Mouse (Mus musculus): ENCODE results near the gene Fam135a.
"Not testable (repeated sequence)": the region's sequence is repeated elsewhere in the genome, so short reads cannot be mapped to it uniquely, and the experiment has no call there.

The Fam135a gene

DNA sequence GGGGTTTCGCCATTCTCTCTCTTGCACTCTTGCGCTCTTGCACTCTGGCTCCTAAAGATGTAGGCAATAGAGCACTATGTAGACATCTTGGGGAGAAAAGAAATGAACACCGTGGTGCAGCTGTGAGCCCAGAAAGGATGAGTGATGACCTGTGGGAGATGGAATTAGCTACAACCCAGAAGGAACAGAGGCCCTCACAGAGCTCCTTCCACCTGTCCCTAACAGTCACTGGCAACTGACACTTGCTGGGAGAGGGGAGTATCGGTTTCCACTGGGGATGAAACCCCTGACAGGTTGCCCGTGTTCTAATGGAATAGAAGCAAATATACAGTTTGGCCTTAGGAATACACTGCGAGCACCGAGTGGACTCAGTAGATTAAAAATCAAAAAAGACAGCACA is 31.3 kb downstream of the Fam135a start:
- no peak for DNase-seq (ENCODE audit: low read depth, low spot score)

DNA sequence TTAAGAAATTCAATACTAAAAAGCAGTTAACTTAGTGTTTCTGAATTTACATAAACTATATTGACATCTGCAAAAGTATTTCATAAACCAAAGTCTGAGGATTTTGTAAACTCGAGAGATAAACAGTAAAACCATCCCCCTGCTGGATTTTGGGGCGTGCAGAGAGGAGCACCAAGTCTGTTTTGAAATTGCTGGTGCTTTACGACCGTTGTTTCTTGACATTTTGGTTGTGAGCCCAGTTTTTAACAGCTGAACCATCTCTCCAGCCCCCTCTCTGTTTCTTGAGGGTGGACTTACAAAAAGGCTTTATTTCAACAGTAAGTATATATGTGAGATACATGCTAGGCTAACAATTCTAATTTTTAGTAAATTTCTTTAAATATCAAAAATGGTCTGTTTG is 33.4 kb downstream of the Fam135a start:
- no peak for DNase-seq (ENCODE audit: low read depth, low spot score)

GRCm38 (mm10) chr1:24055706-24056105 is 44.4 kb downstream of the Fam135a start:
- DNase-seq (ENCODE audit: low read depth, low spot score) = no peak

- DNase-seq (ENCODE audit: low read depth, low spot score) = peak; percentile 8
Measured at GRCm38 (mm10) chr1:24046730-24047510, 53.2 kb downstream of the Fam135a start.

- no peak for DNase-seq (ENCODE audit: low read depth, low spot score)
Measured at GRCm38 (mm10) chr1:24045627-24046026, 54.5 kb downstream of the Fam135a start.

- DNase-seq (ENCODE audit: low read depth, low spot score) = no peak
Measured at GRCm38 (mm10) chr1:24043007-24043406, 57.1 kb downstream of the Fam135a start.

DNA sequence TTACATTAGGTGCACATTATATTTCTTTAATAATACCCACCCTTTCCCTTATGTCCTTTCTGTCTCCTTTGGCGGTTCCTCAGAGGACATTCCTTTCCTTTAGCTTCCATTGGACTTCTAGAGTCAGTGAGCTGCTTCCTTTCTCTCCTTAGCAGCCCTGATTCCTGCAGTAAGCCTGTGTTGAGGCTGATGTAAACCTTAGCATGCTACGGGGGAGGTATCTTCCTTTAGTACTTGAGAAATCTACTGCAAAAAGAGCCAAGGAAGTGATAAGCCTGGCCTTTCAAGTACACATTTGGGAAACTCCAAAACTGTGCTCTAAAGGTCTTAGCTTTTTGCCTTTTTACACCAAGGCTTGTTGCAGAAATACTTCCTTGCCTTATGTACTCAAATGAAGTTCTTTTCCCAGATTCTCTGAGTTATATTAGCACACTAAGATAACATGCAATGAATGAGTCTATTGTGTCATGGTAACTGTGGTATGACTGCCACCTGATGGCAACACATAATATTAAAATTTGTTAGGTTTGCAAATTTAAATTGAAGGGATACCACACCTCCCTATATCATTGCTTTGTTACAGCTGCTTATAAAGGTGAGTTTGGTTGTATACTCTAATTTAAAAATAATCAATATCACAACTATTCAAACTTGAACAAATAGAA is 66.2 kb downstream of the Fam135a start:
- DNase-seq (ENCODE audit: low read depth, low spot score) = peak; percentile 39

- no peak for DNase-seq (ENCODE audit: low read depth, low spot score)
Measured at GRCm38 (mm10) chr1:24010821-24011220, 89.3 kb downstream of the Fam135a start.

- DNase-seq (ENCODE audit: low read depth, low spot score) = no peak
Measured at GRCm38 (mm10) chr1:24010016-24010415, 90.1 kb downstream of the Fam135a start.

- DNase-seq (ENCODE audit: low read depth, low spot score) = no peak
Measured at GRCm38 (mm10) chr1:24007621-24008020, 92.5 kb downstream of the Fam135a start.

GRCm38 (mm10) chr1:24005070-24005804 is 94.9 kb downstream of the Fam135a start, which contains the start of gene Sdhaf4:
Gene Sdhaf4, minus strand, starts transcription at chr1:24005656.
- peak; percentile 95 for DNase-seq (ENCODE audit: low read depth, low spot score)

DNA sequence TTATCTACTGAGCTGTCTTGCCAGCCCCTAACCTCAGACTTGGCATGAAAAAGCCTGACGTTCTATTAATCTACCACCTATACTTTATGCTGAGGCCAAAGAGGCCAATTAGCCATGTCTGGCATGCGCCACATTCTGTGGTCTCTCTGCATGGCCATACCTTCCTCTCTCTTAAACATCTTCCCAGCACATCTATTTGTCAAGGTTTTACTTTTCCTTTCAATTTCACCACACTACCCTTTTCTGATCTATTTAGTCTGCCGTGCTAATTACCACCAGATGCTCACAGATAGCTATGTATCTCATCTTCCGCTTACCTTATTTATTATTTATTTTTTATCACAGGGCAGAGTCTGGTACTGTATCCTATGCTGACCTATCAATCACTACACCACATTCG is 100.8 kb downstream of the Fam135a start:
- DNase-seq (ENCODE audit: low read depth, low spot score) = no peak

- DNase-seq (ENCODE audit: low read depth, low spot score) = no peak
Measured at GRCm38 (mm10) chr1:23998866-23999265, 101.3 kb downstream of the Fam135a start.

DNA sequence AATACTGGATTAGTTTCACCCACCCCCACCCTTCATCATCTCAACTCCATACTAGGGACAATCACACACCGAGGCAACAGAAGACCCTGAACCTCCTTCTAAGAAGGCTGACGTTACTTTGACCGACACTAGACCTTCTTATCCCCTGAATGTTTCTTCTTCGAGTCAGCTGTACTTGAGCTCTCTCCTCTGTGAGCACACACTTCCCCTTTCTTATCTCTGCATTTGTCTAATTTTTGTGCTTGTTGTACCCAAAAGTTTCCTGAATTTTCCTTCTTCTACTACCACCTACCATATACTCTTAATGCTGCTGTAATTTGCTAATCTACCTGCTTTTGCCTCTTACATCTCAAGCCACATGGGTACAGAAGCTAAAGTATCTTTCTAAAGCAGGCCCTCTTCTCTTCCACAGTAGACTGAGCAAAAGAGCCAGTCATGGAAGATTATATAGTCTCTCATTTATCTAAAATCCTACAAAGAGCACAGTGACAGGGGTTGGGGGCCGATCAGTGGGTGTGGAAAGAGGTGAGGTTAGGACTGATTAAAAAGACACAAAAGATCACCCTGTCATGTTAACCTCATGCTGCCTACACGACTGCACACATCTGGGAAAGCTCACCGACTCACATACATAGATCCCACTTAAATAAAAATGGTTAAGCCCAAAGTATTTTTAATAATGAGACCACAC is 101.9 kb downstream of the Fam135a start:
- no peak for DNase-seq (ENCODE audit: low read depth, low spot score)

GRCm38 (mm10) chr1:23997493-23997892 is 102.6 kb downstream of the Fam135a start:
- no peak for DNase-seq (ENCODE audit: low read depth, low spot score)

DNA sequence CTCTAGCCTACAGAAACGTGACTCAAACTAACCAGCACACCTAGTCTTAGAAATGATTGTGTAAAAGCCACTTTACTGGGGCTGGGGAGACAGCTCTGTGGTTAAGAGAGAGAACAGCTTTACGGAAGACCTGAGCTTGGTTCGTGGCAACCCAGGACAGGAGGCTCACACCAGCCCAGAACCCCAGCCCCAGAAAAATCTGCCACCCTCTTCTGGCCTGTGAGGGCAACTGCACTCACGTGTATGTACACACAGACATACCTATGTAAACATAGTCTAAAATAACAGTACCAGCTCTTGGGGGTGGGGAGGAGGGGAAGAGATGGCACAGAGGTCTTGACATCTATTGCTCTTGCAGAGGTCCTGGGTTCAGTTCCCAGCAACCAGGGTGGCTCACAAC is 104.7 kb downstream of the Fam135a start:
- DNase-seq (ENCODE audit: low read depth, low spot score) = no peak

DNA sequence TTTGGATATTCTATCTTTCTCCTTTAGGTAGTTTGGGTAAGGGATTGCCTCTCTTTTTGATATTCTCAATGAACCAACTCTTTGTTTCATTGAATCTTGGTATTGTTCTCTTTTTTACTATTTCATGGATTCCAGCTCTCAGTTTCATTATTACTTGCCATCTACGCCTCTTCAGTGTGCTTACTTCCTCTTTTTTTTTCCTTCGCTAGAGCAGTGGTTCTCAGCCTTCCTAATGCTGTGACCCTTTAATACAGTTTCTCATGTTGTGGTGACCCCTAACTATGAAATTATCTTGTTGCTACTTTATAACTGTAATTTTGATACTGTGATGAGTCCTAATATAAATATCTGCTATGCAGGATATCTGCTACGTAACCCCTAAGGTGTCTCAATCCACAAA is 117.0 kb downstream of the Fam135a start:
- no peak for DNase-seq (ENCODE audit: low read depth, low spot score)

DNA sequence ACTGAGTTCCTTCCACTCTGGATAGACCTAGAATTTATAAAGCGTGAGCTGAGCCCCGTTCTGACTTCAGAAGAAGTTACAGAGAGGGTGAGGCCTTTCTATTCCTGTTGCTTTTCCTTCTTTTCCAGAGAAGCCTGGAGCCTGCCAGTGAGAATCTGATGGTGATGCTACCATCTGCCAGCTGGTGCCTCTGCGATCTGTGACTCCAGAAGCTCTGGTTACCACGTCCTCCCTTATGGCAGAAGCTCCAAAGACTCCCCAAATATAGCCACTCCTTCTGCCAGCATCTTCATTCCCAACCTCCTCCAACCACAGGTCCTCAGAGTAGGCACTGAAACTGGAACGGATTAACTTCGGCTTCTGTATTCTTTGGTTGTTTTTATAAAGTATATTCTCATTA is 121.9 kb downstream of the Fam135a start:
- peak; percentile 92 for DNase-seq (ENCODE audit: low read depth, low spot score)

DNA sequence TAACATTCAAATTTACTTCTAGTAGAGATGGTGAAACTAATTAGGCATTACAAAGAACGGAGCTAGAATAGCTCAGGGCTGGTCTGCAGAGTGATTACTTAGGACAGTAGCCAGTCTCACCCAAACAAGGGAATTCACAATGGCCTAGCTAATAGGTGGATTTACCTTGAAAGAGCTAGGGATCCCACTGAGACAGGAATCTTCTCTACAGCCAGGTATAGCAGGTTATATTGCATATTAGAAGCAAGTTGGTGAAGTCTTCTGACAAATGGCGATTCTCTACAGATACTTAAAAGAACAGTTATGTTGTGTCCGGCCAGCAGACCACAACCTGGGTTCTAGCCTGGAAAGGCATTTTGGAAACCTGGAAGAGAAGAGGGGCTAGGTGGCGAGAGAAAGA is 129.0 kb downstream of the Fam135a start:
- not testable (repeated sequence) for DNase-seq (ENCODE audit: low read depth, low spot score)

DNA sequence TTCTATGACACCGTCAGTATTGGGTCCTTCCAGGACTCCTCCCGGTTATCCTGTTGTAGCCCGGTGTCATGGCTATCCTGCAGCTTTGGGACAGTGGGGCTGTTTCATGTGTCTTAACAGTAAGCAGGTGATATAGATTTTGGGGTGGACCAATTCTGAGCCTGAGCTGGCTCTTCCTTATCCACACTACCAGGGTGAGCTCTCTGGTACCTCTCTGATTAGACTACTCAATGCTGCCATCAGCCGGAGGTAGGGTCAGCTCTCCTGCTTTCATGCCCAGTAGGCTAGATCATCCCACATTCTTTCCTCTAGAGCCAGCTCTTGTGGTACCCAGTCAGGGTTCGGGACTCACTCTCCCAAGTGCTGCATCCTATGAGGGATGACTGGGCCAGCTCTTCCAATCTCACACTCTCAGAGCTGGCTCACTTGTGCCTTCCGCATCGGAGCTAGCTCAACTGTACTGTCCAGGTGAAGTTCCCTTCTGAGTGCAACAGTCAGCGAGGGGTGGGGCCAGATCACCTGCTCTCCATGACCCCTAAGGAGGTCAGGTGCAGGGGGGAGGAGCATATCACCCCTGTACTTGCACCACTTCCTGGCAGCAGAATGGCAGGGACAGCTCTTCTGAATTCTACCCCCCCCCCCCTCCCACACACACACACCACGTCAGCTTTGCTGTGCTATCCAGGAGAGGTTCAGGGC is 132.0 kb downstream of the Fam135a start:
- DNase-seq (ENCODE audit: low read depth, low spot score) = no peak

DNA sequence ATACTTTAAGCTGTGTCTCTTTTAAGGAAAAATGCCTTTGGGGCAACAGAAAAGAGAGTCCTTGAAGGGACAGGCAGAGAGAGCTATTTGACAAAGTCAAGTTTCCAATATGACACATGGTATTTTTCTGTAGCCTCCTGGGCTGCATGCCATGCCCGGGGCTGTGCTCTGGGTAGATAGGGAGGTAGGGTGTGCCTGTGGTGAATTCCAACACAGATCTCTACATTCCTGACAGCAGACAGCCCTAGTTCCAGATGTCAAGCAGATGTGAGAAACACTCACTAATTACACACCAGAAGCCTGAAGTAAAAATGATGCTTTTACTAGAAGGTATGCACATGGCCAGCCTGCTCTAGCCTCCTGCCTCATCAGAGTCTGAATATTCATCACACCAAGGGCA is 133.9 kb downstream of the Fam135a start:
- DNase-seq (ENCODE audit: low read depth, low spot score) = no peak
